Mouse (Mus musculus): ENCODE measurements at regions not wholly inside any gene's neighbourhood (a gene's known extent, or its start where the extent isn't known, plus 50 kb on each side); places are given as distances from the start of the nearest gene placed in this dataset.

DNA sequence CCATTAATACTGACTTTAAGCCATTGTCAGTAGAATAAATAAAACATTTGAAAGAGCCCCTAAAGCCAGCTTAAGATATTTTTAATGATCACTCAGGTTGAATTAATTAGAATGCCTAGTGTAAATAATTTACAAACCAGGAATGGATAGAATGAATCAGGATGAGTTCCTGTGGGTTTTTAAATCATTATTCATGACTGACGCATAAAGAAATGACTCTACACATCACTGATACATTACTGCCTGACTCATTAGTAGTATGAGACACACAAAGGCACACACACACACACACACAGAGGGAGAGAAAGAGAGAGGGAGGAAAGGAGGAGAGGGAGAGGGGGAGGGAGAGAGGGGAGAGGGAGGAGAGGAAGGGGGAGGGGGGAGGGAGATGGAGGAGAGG is 612.0 kb downstream of the Ipmk start:
- DNase-seq (ENCODE audit: low spot score in 2 of 2), result no peak
- intact Hi-C loops (cut with DNase I), result no loop called here

DNA sequence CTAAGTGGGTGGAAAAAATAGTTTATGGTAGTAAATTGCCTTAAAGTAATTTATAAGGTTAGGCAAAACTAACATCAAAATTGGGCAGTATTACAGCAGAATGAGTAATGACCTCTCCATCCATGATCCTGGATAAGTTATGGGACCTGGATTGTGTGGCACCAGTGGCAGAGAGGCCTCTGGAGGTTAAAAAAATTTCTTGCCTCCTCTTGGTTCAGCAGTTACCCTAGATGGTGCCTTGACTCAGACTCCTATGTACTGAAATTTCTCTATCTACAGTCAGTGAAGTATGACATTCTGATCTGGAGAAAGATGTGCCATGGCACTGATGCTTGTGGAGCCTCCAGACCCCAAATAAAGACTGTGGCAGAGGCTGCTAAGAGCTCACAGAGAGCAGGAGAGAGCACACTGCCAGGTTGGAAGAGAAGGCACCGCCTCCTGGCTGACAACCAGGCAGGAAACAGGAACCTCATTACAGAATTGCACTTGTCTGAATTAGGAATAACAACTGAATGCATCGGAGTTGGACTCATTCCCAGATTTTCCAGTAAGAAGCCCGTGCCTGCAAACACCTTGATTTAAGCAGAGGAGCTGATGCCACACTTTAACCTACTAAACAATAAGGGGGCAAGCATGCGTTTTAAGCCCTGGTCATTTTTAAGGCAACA is 613.0 kb downstream of the Ipmk start:
- DNase-seq (ENCODE audit: low spot score in 2 of 2), result no peak
- intact Hi-C loops (cut with DNase I), result no loop called here

DNA sequence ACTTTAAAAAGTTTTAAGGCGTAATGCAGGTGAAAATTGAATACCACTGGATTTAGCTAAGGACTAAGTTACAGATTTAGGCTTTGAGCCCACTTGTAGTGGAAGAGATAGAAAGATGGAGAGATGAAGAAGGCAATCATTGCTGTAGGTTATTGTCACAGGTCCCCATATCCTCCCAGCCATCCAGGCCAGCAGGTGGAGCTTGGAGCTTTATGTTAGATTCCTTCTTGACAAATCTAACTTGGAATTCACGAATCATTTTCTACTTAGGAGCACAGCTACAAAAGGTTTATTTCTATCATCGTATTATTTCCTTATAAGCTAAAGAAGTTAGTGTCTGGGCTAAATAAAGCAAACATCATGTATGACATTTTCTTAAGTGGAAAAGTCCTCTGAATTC is 630.5 kb downstream of the Ipmk start:
- intact Hi-C loops (cut with DNase I), result no loop called here
- DNase-seq (ENCODE audit: low spot score in 2 of 2), result peak; percentile 17 to 45

DNA sequence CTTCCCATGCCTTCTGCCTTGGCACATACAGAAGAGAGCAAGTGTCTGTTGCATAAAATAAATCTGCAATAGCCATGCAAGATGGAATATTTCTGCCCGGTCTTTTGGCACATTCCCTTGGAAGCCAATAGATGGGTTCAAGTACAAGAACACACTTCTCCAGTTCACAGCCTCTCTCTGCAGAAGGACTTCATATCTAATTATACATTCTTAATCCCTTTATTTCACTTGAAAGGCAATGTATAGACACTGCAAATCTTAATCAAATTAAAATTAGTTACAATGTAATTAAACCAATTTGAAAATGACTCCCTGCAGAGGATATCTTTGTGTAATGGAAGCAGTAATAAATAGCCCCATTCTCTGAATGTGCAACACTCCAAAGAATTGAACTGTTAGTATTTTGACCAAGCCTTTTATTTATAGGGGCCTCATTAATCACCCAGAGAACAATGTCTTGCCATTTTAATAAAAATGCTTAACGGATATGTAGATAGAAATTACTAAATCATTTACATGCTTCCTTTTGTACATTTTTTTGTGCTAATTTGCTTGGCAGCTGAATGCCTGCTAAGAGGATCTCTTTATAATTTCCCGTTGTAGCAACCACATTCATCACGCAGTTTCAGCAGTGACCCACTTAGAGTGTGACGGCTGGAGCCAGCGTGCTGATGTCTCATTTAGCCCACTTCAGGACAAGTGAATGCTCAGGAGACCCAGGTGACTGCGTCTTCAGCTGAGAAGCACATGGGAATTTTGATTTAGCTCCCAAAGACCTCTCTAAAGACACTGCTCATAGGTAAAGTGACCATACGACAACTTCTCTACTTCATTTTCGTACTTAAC is 651.5 kb upstream of the Zwint start:
- DNase-seq (ENCODE audit: low spot score in 2 of 2), result peak; percentile 27 to 39
- intact Hi-C loops (cut with DNase I), result no loop called here

Measured in left cerebral cortex, postnatal 14 days (tissue).